10 mouse cellular contexts compared by ENCODE assay signal in genomic region chr6:38134806-38135559, GRCm38 (mm10). TPM values are rescaled to one million over a fixed set of nuclear protein-coding genes. Genes with fewer than 3 reads are reported as not detected.
DNase-seq lines count a peak whose midpoint lies in the region; ATAC-seq and TF ChIP-seq lines count a peak whose summit lies in the region.
"Had no signal": no experiment of that assay in that cellular context is flagged by ENCODE, and none has a peak within 500 bp of the region (broad histone marks: within the 10 kb centered on the region; RNA-seq: fewer than 3 reads in every experiment).

No protein-coding gene starts in this region.

- no peaks in the 10 kb centered on the region for H3K79me2 ChIP-seq in C2C12 (ENCODE audit: control insufficient read depth, insufficient read depth)

- no peaks in the 10 kb centered on the region for H3K79me3 ChIP-seq in C2C12 (ENCODE audit: low read depth)

- TF ChIP-seq CTCF in C2C12 (IDR thresholded peaks at IDR 0.05; ENCODE audit: control insufficient read depth, insufficient read depth, insufficient read length) = no peak

- H3K36me3 ChIP-seq in C2C12 (ENCODE audit: control insufficient read depth, insufficient read depth) = peaks cover 3% of the 10 kb centered on the region

- no peak for DNase-seq in frontal cortex, postnatal 10 days (ENCODE audit: low spot score in 2 of 2)
- peak; percentile 56 to 70 for DNase-seq in cerebellum, postnatal 10 days
- peak; percentile 67 for DNase-seq in layer of hippocampus, adult 9-11 months
- no peak for DNase-seq in spleen, postnatal 14 days (ENCODE audit: low spot score in 2 of 2)
- no peak for DNase-seq in retina, postnatal 1 day
- DNase-seq in lung, postnatal 4 days = no peak

- H3K4me3 ChIP-seq in C2C12 (ENCODE audit: insufficient read depth, poor library complexity, severe bottlenecking) = no peak overlapping the region

- no peak overlapping the region for H3ac ChIP-seq in C2C12 (ENCODE audit: control insufficient read depth, insufficient read length, low read depth)

- ATAC-seq in frontal cortex, adult (ENCODE audit: low TSS enrichment) = peak; percentile 96

- no peaks in the 10 kb centered on the region for H3K27me3 ChIP-seq in C2C12 (ENCODE audit: control insufficient read depth, insufficient read depth, insufficient read length)

TF ChIP-seq in C2C12, 6 proteins besides CTCF, POLR2A, EP300 and RAD21:
- TF ChIP-seq MAX (IDR thresholded peaks at IDR 0.05) (peak; percentile 46), MYOG (IDR thresholded peaks at IDR 0.05; ENCODE audit: control insufficient read depth, extremely low read depth, insufficient read length) (no peak)

RNA-seq across cellular contexts. Expression of gene Atp6v0a4, which starts 10.6 kb away (rescaled TPM):
- 0.11 TPM for polyA plus RNA-seq in C2C12 (2012; fragmentation: generic; extraction: Trizol)
- polyA plus RNA-seq: embryonic facial prominence, embryonic 11.5 days had no signal

RNA-seq across cellular contexts. Expression of gene Tmem213, which starts 25.9 kb away (rescaled TPM):
- polyA plus RNA-seq in C2C12 (2012; fragmentation: generic; extraction: Trizol) = not detected
- polyA plus RNA-seq: embryonic facial prominence, embryonic 11.5 days; large intestine, adult 2 months had no signal

Comparison
In these comparisons a context has a peak if more than half of its experiments do, and no peak if none do; other contexts are left out.
1. DNase-seq: peak in cerebellum, postnatal 10 days (2 of 2) and layer of hippocampus, adult 9-11 months (single experiment); none in frontal cortex, postnatal 10 days (0 of 2), spleen, postnatal 14 days (0 of 2), retina, postnatal 1 day (single experiment) and lung, postnatal 4 days (0 of 2).